Mouse (Mus musculus) embryonic fibroblast, embryonic 13.5 days (primary cell): ENCODE data around the gene Lamc2.

Experiments used
- CTCF ChIP-seq: IDR thresholded peaks from 2 replicates; pipeline ENCODE4 v1.5.1; 2011; ENCODE audit warnings: mild to moderate bottlenecking, control low read depth, low read length, moderate library complexity, borderline replicate concordance; ENCODE audit not compliant: insufficient read depth
- POLR2A ChIP-seq: IDR thresholded peaks from 2 replicates; pipeline ENCODE4 v1.6.1; 2011; ENCODE audit warnings: low read depth, mild to moderate bottlenecking, control low read depth, low read length, moderate library complexity

GRCm38 (mm10) chr1:153109346-153109745 is 76.9 kb downstream of the Lamc2 start:
- no peak for TF ChIP-seq POLR2A
- TF ChIP-seq CTCF: peak; percentile 28; the same call in 1 of the 2 replicates
